Mouse (Mus musculus) limb, embryonic 14.5 days (tissue): ENCODE data around the gene Pgd. TPM values are rescaled to one million over a fixed set of nuclear protein-coding genes. Genes with fewer than 3 reads are reported as not detected.

Experiments
- ATAC-seq: fragments of 200-750 bp; cut with Nextera tagmentation; 2 replicates; pipeline ENCODE4 v1.8.0; 2017; ENCODE audit warnings: low read depth, moderate number of reproducible peaks, moderate TSS enrichment; ENCODE audit not compliant: low FRiP score
- DNase-seq: peaks from one replicate; pipeline ENCODE4 v3.0.0-alpha.2; 2015; ENCODE audit warnings: low spot score
- H3K27ac ChIP-seq: fragments of 300-500 bp; sonication (generic); replicated peaks from 2 replicates; pipeline ENCODE4 v1.5.1; 2014; ENCODE audit warnings: low read depth, mild to moderate bottlenecking, low read length, moderate library complexity, mixed read lengths
- H3K27me3 ChIP-seq: fragments of 300-500 bp; sonication (generic); 2 replicates; pipeline ENCODE4 v1.6.1; 2014; ENCODE audit warnings: low read length, mixed read lengths; ENCODE audit not compliant: control insufficient read depth, insufficient read depth
- H3K36me3 ChIP-seq: fragments of 300-500 bp; sonication (generic); 2 replicates; pipeline ENCODE4 v1.6.1; 2014; ENCODE audit warnings: mild to moderate bottlenecking, low read length, moderate library complexity, mixed read lengths; ENCODE audit not compliant: control insufficient read depth, insufficient read depth
- H3K4me1 ChIP-seq: fragments of 300-500 bp; sonication (generic); 2 replicates; pipeline ENCODE4 v1.6.1; 2014; ENCODE audit warnings: antibody characterized with exemption, low read length, mixed read lengths; ENCODE audit not compliant: control insufficient read depth, insufficient read depth
- H3K4me2 ChIP-seq: fragments of 300-500 bp; sonication (generic); replicated peaks from 2 replicates; pipeline ENCODE4 v1.6.1; 2014; ENCODE audit warnings: low read depth, mild to moderate bottlenecking, low read length, moderate library complexity; ENCODE audit not compliant: severe bottlenecking
- H3K4me3 ChIP-seq: fragments of 300-500 bp; sonication (generic); replicated peaks from 2 replicates; pipeline ENCODE4 v1.5.1; 2014; ENCODE audit warnings: low read length
- H3K9ac ChIP-seq: fragments of 300-500 bp; sonication (generic); 2 replicates; pipeline ENCODE4 v1.6.1; 2014; ENCODE audit warnings: mild to moderate bottlenecking, low read depth, low read length, moderate library complexity; ENCODE audit not compliant: severe bottlenecking
- H3K9me3 ChIP-seq: fragments of 300-500 bp; sonication (generic); 2 replicates; pipeline ENCODE4 v1.6.1; 2016; ENCODE audit warnings: low read length; ENCODE audit not compliant: control insufficient read depth
- POLR2A ChIP-seq: fragments of 200-500 bp; IDR thresholded peaks from 2 replicates; pipeline ENCODE4 v1.8.0; 2012; ENCODE audit warnings: inconsistent platforms, mild to moderate bottlenecking, moderate library complexity, borderline replicate concordance; ENCODE audit not compliant: insufficient read depth, insufficient read length; ENCODE audit errors: extremely low read depth
- WGBS: fragments of 180-500 bp; shearing (Covaris S2); extraction: QIAGEN DNeasy Blood & Tissue Kit; methylation state at CpG from one replicate; pipeline ENCODE4 v1.1.7; 2014; 5-methylcytosine and 5-hydroxymethylcytosine counted together
- polyA plus RNA-seq, 2 experiments: library from polyadenylated mRNA; depleted of rRNA in 1 of 2; stranded (reverse) in 1 of 2; unstranded in 1 of 2; fragments of >200 nt; fragmentation: Nextera tagmentation in 1 of 2; extraction: Ambion mirVana in 1 of 2; gene quantifications; 2 replicates each; pipeline versions ENCODE4 v1.2.1 to v1.2.3; 2012 to 2014

Gene Pgd
- polyA plus RNA-seq, 2 experiments = 41.9 to 99.0 TPM

GRCm38 (mm10) chr4:149202467-149202866, 35.9 kb upstream of the Pgd start:
- no peak for ATAC-seq
- no peak overlapping the region for H3K4me3 ChIP-seq
- no peak for TF ChIP-seq POLR2A
- peak; percentile 26 for DNase-seq
- peaks cover 74% of the 10 kb centered on the region for H3K36me3 ChIP-seq
- H3K9ac ChIP-seq = no peak overlapping the region
- 78% methylated on average over 3 of the region's 3 CpGs for WGBS
- no peaks in the 10 kb centered on the region for H3K27me3 ChIP-seq
- no peaks in the 10 kb centered on the region for H3K9me3 ChIP-seq
- no peaks in the 10 kb centered on the region for H3K4me1 ChIP-seq
- no peak overlapping the region for H3K27ac ChIP-seq
- H3K4me2 ChIP-seq = no peak overlapping the region

DNA sequence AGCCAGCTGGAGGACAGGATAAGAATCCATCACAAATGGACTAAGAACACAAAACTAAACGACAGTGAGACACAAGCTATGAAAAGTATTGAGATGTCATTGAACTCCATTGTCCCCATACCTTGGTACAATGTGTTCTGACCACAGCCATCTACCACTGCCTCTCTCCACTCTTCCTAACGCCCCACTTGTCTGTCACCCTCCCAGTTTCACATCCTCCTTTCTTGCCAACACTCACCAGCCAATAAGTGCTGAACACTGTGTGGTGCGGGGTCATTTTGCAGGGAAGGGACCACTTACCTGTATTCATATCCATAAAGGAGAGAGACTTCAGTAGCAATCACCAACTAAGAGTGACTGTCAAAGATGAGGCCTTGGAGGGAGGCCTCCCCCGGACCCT, 34.5 kb upstream of the Pgd start:
- Histone ChIP-seq H3K4me2 (no peak overlapping the region), H3K9ac (no peak overlapping the region), H3K4me3 (no peak overlapping the region), H3K27ac (no peak overlapping the region), H3K4me1 (no peaks in the 10 kb centered on the region), H3K9me3 (no peaks in the 10 kb centered on the region), H3K36me3 (peaks cover 77% of the 10 kb centered on the region), H3K27me3 (no peaks in the 10 kb centered on the region)
- TF ChIP-seq POLR2A = no peak
- ATAC-seq = no peak
- DNase-seq = no peak
- 90% methylated on average over 4 of the region's 4 CpGs for WGBS

- Histone ChIP-seq H3K27me3 (no peaks in the 10 kb centered on the region), H3K4me3 (no peak overlapping the region), H3K9me3 (no peaks in the 10 kb centered on the region), H3K9ac (no peak overlapping the region), H3K4me2 (no peak overlapping the region), H3K4me1 (no peaks in the 10 kb centered on the region), H3K36me3 (peaks cover 65% of the 10 kb centered on the region), H3K27ac (no peak overlapping the region)
- no peak for TF ChIP-seq POLR2A
- ATAC-seq (no peak), DNase-seq (no peak)
- WGBS = 89% methylated on average over 1 of the region's 1 CpGs
These were observed 30.6 kb upstream of the Pgd start for GRCm38 (mm10) chr4:149197180-149197579.

GRCm38 (mm10) chr4:149191103-149191502, 24.5 kb upstream of the Pgd start:
- Histone ChIP-seq H3K4me2 (no peak overlapping the region), H3K4me3 (no peak overlapping the region), H3K36me3 (peaks cover 60% of the 10 kb centered on the region), H3K9me3 (no peaks in the 10 kb centered on the region), H3K27me3 (no peaks in the 10 kb centered on the region), H3K9ac (no peak overlapping the region), H3K4me1 (no peaks in the 10 kb centered on the region), H3K27ac (no peak overlapping the region)
- ATAC-seq (no peak), DNase-seq (no peak)
- 96% methylated on average over 7 of the region's 7 CpGs for WGBS
- no peak for TF ChIP-seq POLR2A

- WGBS = 92% methylated on average over 2 of the region's 2 CpGs
- ATAC-seq = no peak
- H3K36me3 ChIP-seq = peaks cover 77% of the 10 kb centered on the region
These were observed 22.0 kb upstream of the Pgd start for GRCm38 (mm10) chr4:149188563-149188962.

DNA sequence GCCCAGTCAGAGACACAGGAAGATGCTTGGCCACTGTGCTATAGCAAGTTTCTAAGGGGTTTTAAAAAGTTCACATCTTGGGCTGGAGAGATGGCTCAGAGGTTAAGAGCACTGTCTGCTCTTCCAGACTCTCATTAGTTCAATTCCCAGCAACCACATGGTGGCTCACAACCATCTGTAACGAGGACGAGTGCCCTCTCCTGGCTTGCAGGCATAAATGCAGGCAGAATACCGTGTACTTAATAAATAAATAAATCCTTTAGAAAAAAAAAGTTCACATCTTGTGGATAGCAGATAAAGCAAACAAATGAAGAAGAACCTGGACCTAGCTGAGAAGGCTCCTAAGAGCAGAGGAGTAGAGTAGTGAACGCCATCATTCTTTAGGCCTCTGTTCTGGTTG, 16.2 kb upstream of the Pgd start:
- no peaks in the 10 kb centered on the region for H3K4me1 ChIP-seq
- H3K4me2 ChIP-seq = no peak overlapping the region
- WGBS = 50% methylated on average over 4 of the region's 4 CpGs
- H3K4me3 ChIP-seq = no peak overlapping the region
- no peak for TF ChIP-seq POLR2A
- peaks cover 86% of the 10 kb centered on the region for H3K36me3 ChIP-seq
- H3K9ac ChIP-seq = no peak overlapping the region
- DNase-seq (no peak), ATAC-seq (no peak)
- no peaks in the 10 kb centered on the region for H3K27me3 ChIP-seq
- no peak overlapping the region for H3K27ac ChIP-seq
- no peaks in the 10 kb centered on the region for H3K9me3 ChIP-seq

More at GRCm38 (mm10) chr4:149188563-149188962, 22.0 kb upstream of the Pgd start:
- H3K4me3 ChIP-seq = no peak overlapping the region
- TF ChIP-seq POLR2A = no peak
- no peaks in the 10 kb centered on the region for H3K9me3 ChIP-seq
- no peak for DNase-seq
- H3K9ac ChIP-seq = no peak overlapping the region
- H3K4me2 ChIP-seq = no peak overlapping the region
- no peaks in the 10 kb centered on the region for H3K4me1 ChIP-seq
- H3K27ac ChIP-seq = no peak overlapping the region
- H3K27me3 ChIP-seq = no peaks in the 10 kb centered on the region
